Mouse (Mus musculus): ENCODE data around the gene Slc6a17. TPM values are rescaled to one million over a fixed set of nuclear protein-coding genes. Genes with fewer than 3 reads are reported as not detected.
A peak's percentile ranks its signal among the peaks of the same experiment; 100 is the strongest.

Slc6a17 gene
- total and polyA plus RNA-seq, 3 experiments: 2.1 to 2.8 (median 2.3) TPM

DNA sequence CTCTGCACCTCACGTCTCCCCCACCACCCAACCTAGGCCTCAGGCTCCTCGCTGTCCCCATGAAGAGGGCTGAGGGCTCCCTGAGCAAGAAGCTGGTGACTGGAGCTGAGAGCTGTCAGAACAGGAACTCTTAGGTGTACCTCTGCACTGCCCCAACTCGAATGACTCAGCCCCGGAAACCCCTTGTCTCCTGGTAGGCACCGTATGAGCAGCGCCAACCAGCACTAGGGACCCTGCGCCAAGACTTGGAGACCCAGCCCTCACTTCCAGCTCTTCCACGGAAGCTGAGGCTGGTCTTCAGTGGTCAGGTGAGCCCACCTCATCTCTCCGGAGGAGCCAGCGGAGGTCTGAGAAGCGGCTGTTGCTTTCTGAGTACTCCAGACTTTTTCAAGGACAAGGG lies 49.7 kb downstream of the Slc6a17 start:
- Histone ChIP-seq H3K79me2 (replicated peaks; ENCODE audit: control insufficient read depth, insufficient read depth, low read length) (no peaks in the 10 kb centered on the region), H3K27ac (no peak overlapping the region), H3K4me1 (ENCODE audit: control insufficient read depth, insufficient read depth, low read length) (no peaks in the 10 kb centered on the region), H3K27me3 (ENCODE audit: control insufficient read depth, insufficient read depth, low read length) (no peaks in the 10 kb centered on the region), H3K36me3 (ENCODE audit: control insufficient read depth, insufficient read depth, low read length) (no peaks in the 10 kb centered on the region), H3K4me3 (no peak overlapping the region), H3K9ac (ENCODE audit: low read depth, low read length) (no peak overlapping the region)
- 85% methylated on average over 11 of the region's 11 CpGs for WGBS
- TF ChIP-seq EP300 (IDR thresholded peaks at IDR 0.05; ENCODE audit: insufficient read depth, low read depth, low read length): no peak
- TF ChIP-seq POLR2A (IDR thresholded peaks at IDR 0.05; ENCODE audit: insufficient read depth, low read depth, low read length): no peak
- TF ChIP-seq CTCF (IDR thresholded peaks at IDR 0.05): no peak
- DNase-seq: no peak
- intact Hi-C loops (cut with DNase I): loop anchor here (5.0 kb wide), 2 partner anchors 191 to 376 kb away; partner anchors contain the start of gene Lamtor5

GRCm38 (mm10) chr3:107466577-107466976 lies 51.2 kb downstream of the Slc6a17 start:
- peak; percentile 53 to 82 for DNase-seq
- H3K79me2 ChIP-seq (replicated peaks; ENCODE audit: control insufficient read depth, insufficient read depth, low read length): no peaks in the 10 kb centered on the region
- H3K4me3 ChIP-seq: no peak overlapping the region
- H3K4me1 ChIP-seq (ENCODE audit: control insufficient read depth, insufficient read depth, low read length): no peaks in the 10 kb centered on the region
- TF ChIP-seq POLR2A (IDR thresholded peaks at IDR 0.05; ENCODE audit: insufficient read depth, low read depth, low read length) (no peak), CTCF (IDR thresholded peaks at IDR 0.05) (peak; percentile 97), EP300 (IDR thresholded peaks at IDR 0.05; ENCODE audit: insufficient read depth, low read depth, low read length) (0 out of 2 replicates have a peak, but pooled peaks have one; percentile 41)
- H3K9ac ChIP-seq (ENCODE audit: low read depth, low read length): no peak overlapping the region
- no peaks in the 10 kb centered on the region for H3K36me3 ChIP-seq (ENCODE audit: control insufficient read depth, insufficient read depth, low read length)
- H3K27ac ChIP-seq: no peak overlapping the region
- intact Hi-C loops (cut with DNase I): loop anchor here (1.0 to 5.0 kb wide), 5 partner anchors 109 to 374 kb away; partner anchors contain the start of gene Lamtor5
- H3K27me3 ChIP-seq (ENCODE audit: control insufficient read depth, insufficient read depth, low read length): no peaks in the 10 kb centered on the region
- WGBS: 2% methylated on average over 6 of the region's 6 CpGs

DNA sequence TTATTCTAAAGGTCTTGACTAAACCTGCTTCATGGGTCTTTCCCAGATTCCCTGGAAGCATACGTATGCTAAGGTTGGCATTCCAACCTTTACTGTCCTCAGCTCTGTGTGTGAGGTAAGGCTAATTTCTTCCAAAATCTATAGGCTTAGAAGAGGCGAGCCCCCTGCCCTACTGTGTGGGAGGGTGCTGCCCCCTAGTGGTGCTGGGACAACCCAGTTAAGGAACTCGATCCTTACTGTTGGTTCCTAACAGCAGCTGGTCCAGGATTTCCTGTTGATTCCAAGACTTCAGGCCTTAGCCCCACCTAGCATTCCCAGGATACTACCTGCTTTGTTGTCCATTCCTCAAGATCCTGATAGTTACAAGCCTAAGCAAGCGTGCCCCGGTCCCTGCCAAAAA lies 55.7 kb downstream of the Slc6a17 start:
- Histone ChIP-seq H3K9ac (ENCODE audit: low read depth, low read length) (no peak overlapping the region), H3K4me1 (ENCODE audit: control insufficient read depth, insufficient read depth, low read length) (no peaks in the 10 kb centered on the region), H3K79me2 (replicated peaks; ENCODE audit: control insufficient read depth, insufficient read depth, low read length) (no peaks in the 10 kb centered on the region), H3K4me3 (no peak overlapping the region), H3K27me3 (ENCODE audit: control insufficient read depth, insufficient read depth, low read length) (peaks cover 29% of the 10 kb centered on the region), H3K27ac (no peak overlapping the region), H3K36me3 (ENCODE audit: control insufficient read depth, insufficient read depth, low read length) (no peaks in the 10 kb centered on the region)
- DNase-seq: peak; percentile 46 to 76
- intact Hi-C loops (cut with DNase I): loop anchor here (1.0 kb wide), 1 partner anchor 105 kb away; no protein-coding TSS in a partner anchor
- WGBS: 15% methylated on average over 5 of the region's 5 CpGs
- 0 out of 2 replicates have a peak, but pooled peaks have one; percentile 34 for TF ChIP-seq EP300 (IDR thresholded peaks at IDR 0.05; ENCODE audit: insufficient read depth, low read depth, low read length)
- TF ChIP-seq POLR2A (IDR thresholded peaks at IDR 0.05; ENCODE audit: insufficient read depth, low read depth, low read length): no peak
- TF ChIP-seq CTCF (IDR thresholded peaks at IDR 0.05): peak; percentile 99

GRCm38 (mm10) chr3:107459773-107460431 lies 57.9 kb downstream of the Slc6a17 start:
- intact Hi-C loops (cut with DNase I): no loop called here
- Histone ChIP-seq H3K4me1 (ENCODE audit: control insufficient read depth, insufficient read depth, low read length) (no peaks in the 10 kb centered on the region), H3K27ac (no peak overlapping the region), H3K79me2 (replicated peaks; ENCODE audit: control insufficient read depth, insufficient read depth, low read length) (no peaks in the 10 kb centered on the region), H3K4me3 (peak overlapping the region; percentile 40), H3K9ac (ENCODE audit: low read depth, low read length) (peak overlapping the region; percentile 47), H3K27me3 (ENCODE audit: control insufficient read depth, insufficient read depth, low read length) (peaks cover 29% of the 10 kb centered on the region), H3K36me3 (ENCODE audit: control insufficient read depth, insufficient read depth, low read length) (no peaks in the 10 kb centered on the region)
- 1% methylated on average over 60 of the region's 69 CpGs for WGBS
- no peak for TF ChIP-seq POLR2A (IDR thresholded peaks at IDR 0.05; ENCODE audit: insufficient read depth, low read depth, low read length)
- peak; percentile 17 to 32 for DNase-seq

DNA sequence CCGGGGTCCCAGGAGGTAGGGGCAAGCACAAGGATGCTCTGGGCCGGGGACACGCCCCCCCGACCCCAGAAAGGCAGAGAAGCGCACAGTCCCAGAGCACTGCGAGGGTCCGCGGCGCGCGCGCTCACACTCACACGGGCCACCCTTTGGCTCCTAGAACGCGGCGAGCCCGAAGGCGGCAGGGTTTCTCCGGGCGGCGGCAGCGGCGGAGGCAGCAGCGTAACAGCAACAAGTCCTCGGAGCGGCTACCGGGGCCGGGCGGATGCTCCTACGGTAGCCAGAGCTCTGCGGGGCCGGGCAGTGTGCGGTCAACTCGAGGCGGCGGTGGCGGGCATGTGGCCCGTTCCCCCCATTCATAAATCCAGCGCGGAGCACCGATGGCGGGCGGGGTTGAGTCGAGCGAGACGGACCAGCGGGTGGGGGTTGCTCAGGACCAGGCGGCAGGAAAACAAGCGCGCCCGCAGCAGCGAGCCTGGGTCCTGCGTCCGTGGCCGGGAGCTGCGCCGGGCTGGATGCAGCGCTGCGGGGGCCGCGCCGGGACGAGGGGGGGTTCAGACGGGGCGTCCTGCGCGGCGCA lies 58.5 kb downstream of the Slc6a17 start, which contains the start of gene Kcnc4:
Kcnc4 (minus strand) TSS at position 357 of the 577 bp plus-strand sequence.
- TF ChIP-seq POLR2A (IDR thresholded peaks at IDR 0.05; ENCODE audit: insufficient read depth, low read depth, low read length) (no peak), CTCF (IDR thresholded peaks at IDR 0.05) (no peak), EP300 (IDR thresholded peaks at IDR 0.05; ENCODE audit: insufficient read depth, low read depth, low read length) (no peak)
- Histone ChIP-seq H3K4me1 (ENCODE audit: control insufficient read depth, insufficient read depth, low read length) (no peaks in the 10 kb centered on the region), H3K36me3 (ENCODE audit: control insufficient read depth, insufficient read depth, low read length) (no peaks in the 10 kb centered on the region), H3K27ac (no peak within 1 kb of the TSS), H3K9ac (ENCODE audit: low read depth, low read length) (peak within 1 kb of the TSS; percentile 47), H3K79me2 (replicated peaks; ENCODE audit: control insufficient read depth, insufficient read depth, low read length) (no peaks in the 10 kb centered on the region), H3K4me3 (peak within 1 kb of the TSS; percentile 40), H3K27me3 (ENCODE audit: control insufficient read depth, insufficient read depth, low read length) (peaks cover 29% of the 10 kb centered on the region)
- WGBS: 1% methylated on average over 68 of the region's 68 CpGs
- DNase-seq: peak in 1 of 2 experiments; percentile 48
- intact Hi-C loops (cut with DNase I): no loop called here

Data from heart, adult 2 months (tissue).